Mouse (Mus musculus): ENCODE data around the gene Gm10337. TPM values are rescaled to one million over a fixed set of nuclear protein-coding genes. Genes with fewer than 3 reads are reported as not detected.

Gm10337 gene
- polyA plus RNA-seq, 1 experiment = not detected

DNA sequence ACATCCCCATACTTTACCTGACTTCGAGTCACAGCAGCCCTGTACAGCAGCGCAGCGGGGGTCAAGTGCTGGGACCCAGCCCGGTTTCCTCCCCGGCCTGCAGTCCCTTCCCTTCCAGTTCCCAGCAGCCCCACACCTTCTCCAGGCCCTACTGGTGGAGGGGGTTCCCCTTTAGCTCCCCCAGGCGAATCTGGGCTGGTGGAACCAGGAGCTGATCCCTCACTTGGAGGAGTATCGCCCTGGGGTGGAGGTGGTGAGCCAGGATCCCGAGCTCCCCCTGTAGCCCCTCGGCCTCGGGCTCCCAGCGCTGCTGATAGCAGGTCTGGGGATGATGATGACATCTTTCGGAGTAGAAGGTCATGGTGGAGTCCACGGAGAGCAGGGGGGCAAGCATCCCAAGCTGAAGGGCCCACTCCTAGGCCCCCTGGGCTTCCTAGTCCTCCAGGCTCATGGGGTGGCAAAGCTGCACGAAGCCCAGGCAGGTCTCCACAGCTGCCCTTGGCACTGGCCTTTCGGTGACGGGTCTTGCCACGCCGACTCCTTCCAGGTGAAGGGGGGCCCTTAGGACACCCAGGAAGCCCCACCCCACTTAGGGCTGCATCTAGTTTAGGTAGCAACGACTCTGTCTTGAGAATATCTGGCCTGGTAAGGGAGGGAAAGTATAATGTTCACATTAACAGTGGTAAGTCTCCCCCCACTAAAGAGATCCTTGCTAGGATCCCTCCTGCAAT lies 2.3 kb upstream of the Gm10337 start:
- peaks cover 79% of the 10 kb centered on the region for H3K36me3 ChIP-seq (ENCODE audit: control insufficient read depth, insufficient read depth, low read length)
- no peak overlapping the region for H3K4me3 ChIP-seq (ENCODE audit: control insufficient read depth, insufficient read depth, low read length)
- no peak overlapping the region for H3K27ac ChIP-seq (ENCODE audit: control insufficient read depth, insufficient read depth, low read length)
- TF ChIP-seq POLR2A (IDR thresholded peaks at IDR 0.05; ENCODE audit: control insufficient read depth, extremely low read depth, insufficient read depth, low read length, poor library complexity) (no peak), CTCF (IDR thresholded peaks at IDR 0.05; ENCODE audit: borderline replicate concordance, control insufficient read depth, extremely low read depth, insufficient read depth, low read length, poor library complexity) (no peak)
- no peaks in the 10 kb centered on the region for H3K27me3 ChIP-seq (ENCODE audit: control insufficient read depth, insufficient read depth, low read length)
- WGBS = 97% methylated on average over 19 of the region's 19 CpGs
- 0 out of 2 replicates have a peak, but pooled peaks cover 2% of the 10 kb centered on the region for H3K4me1 ChIP-seq (replicated peaks; ENCODE audit: control insufficient read depth, insufficient read depth, low read length)
- no peak for DNase-seq

DNA sequence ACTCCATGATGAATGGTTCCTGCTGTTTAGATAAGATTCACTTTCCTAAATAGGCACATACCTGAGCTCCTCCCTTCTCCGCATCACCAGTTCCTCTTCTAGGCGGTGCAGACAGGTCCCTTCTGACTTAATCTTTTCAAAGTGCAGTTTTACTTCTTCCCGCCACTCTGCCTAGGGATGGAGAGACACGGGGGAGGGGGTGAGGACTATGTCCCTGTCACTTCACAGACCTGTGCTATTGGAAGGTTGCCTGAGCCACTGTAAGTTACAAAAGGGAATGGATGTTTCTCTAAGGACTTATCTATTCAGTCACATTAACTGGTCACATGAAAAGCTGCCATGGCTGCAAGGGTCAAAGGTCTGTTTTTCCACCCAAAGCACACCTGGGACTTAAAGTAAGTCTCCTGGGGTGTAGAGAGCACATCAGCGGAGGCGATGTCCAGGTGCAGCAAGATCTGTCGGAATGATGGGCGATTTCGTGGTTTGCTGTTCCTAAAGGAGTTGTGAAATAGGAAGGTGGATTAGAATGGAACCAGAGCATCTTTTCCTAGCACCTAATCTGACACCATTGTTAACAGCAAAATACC lies 1.2 kb upstream of the Gm10337 start:
- H3K4me3 ChIP-seq (ENCODE audit: control insufficient read depth, insufficient read depth, low read length) = no peak overlapping the region
- H3K27me3 ChIP-seq (ENCODE audit: control insufficient read depth, insufficient read depth, low read length) = no peaks in the 10 kb centered on the region
- no peak for DNase-seq
- H3K27ac ChIP-seq (ENCODE audit: control insufficient read depth, insufficient read depth, low read length) = no peak overlapping the region
- H3K4me1 ChIP-seq (replicated peaks; ENCODE audit: control insufficient read depth, insufficient read depth, low read length) = 0 out of 2 replicates have a peak, but pooled peaks cover 2% of the 10 kb centered on the region
- 92% methylated on average over 9 of the region's 9 CpGs for WGBS
- TF ChIP-seq CTCF (IDR thresholded peaks at IDR 0.05; ENCODE audit: borderline replicate concordance, control insufficient read depth, extremely low read depth, insufficient read depth, low read length, poor library complexity) (no peak), POLR2A (IDR thresholded peaks at IDR 0.05; ENCODE audit: control insufficient read depth, extremely low read depth, insufficient read depth, low read length, poor library complexity) (no peak)
- peaks cover 68% of the 10 kb centered on the region for H3K36me3 ChIP-seq (ENCODE audit: control insufficient read depth, insufficient read depth, low read length)

DNA sequence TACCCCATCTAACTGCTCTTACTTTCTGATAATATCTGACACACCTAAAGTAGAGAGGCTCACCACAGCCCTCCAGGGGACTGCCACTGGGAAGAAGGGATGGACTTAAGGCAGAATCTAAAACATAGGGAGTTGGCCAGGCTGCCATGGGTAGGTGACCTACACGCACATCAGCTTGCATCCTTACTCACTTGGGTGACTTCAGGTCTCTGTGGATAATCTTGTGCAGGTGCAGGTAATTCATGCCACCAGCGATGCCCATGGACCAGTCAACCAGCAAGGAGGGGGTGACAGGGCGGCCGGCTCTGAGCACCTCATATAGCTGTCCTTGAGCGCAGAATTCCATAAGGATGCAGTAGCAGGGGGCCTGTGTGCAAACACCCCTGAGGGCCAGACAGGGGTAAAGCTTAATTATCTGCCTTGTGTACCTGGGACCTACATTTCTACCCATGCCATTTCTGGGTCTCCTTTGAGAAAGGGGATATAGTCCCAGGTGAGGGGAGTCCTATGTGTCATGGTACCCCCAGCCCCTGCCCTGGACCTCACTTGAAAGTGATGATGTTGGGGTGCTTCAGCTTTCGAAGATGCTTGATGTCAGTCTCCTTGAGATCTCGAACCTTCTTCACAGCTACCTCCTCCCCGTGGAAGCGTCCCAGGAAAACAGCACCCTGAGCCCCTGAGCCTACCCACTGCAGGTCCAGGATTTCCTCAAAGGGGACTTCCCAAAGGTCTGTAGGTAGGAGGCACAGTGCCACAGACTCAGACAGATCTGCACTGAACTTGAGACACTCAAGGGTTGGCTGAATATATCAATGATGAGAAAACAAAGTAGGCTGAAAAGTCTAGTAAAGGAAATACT lies 631 bp downstream of the Gm10337 start:
- Histone ChIP-seq H3K36me3 (ENCODE audit: control insufficient read depth, insufficient read depth, low read length) (peaks cover 50% of the 10 kb centered on the region), H3K4me1 (replicated peaks; ENCODE audit: control insufficient read depth, insufficient read depth, low read length) (0 out of 2 replicates have a peak, but pooled peaks cover 2% of the 10 kb centered on the region), H3K4me3 (ENCODE audit: control insufficient read depth, insufficient read depth, low read length) (no peak overlapping the region), H3K27me3 (ENCODE audit: control insufficient read depth, insufficient read depth, low read length) (no peaks in the 10 kb centered on the region), H3K27ac (ENCODE audit: control insufficient read depth, insufficient read depth, low read length) (no peak overlapping the region)
- no peak for DNase-seq
- 96% methylated on average over 9 of the region's 9 CpGs for WGBS
- TF ChIP-seq CTCF (IDR thresholded peaks at IDR 0.05; ENCODE audit: borderline replicate concordance, control insufficient read depth, extremely low read depth, insufficient read depth, low read length, poor library complexity) = no peak
- no peak for TF ChIP-seq POLR2A (IDR thresholded peaks at IDR 0.05; ENCODE audit: control insufficient read depth, extremely low read depth, insufficient read depth, low read length, poor library complexity)

DNA sequence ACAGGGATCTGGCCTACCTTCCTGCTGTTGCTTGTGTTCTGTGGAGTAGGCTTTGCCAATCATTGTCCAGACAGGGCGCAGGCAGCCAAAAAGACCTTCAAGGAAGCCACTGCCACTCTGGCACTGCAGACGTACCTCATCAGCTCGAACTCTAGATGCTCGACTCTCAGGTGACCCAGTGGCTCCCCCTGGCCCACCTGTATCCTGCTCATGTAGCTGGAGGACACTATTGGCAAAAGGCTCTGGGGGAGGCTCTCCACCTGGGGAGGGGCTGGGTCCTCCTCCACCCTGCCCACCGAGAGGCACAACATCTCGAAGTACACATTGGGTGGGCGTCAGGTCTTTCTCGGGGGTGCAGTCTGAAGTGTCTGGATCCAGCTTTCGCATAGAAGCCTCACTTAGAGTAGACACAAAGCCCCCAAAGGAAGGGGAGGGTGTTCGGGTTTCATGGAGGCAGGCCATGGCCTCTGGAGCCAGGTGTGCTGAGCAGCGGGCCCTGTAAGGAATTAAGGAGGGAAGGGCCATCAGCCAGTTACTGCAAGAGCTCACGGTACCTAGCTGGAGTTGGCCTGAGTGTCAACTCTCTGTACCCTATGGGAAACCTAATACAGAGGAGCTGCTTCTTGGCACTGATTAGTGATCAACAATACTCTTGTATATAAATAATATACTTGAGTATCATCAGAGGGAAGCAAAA lies 1.7 kb downstream of the Gm10337 start:
- peaks cover 39% of the 10 kb centered on the region for H3K36me3 ChIP-seq (ENCODE audit: control insufficient read depth, insufficient read depth, low read length)
- H3K27me3 ChIP-seq (ENCODE audit: control insufficient read depth, insufficient read depth, low read length) = no peaks in the 10 kb centered on the region
- TF ChIP-seq POLR2A (IDR thresholded peaks at IDR 0.05; ENCODE audit: control insufficient read depth, extremely low read depth, insufficient read depth, low read length, poor library complexity) (no peak), CTCF (IDR thresholded peaks at IDR 0.05; ENCODE audit: borderline replicate concordance, control insufficient read depth, extremely low read depth, insufficient read depth, low read length, poor library complexity) (no peak)
- 92% methylated on average over 12 of the region's 12 CpGs for WGBS
- H3K4me1 ChIP-seq (replicated peaks; ENCODE audit: control insufficient read depth, insufficient read depth, low read length) = peaks cover 5% of the 10 kb centered on the region
- no peak overlapping the region for H3K27ac ChIP-seq (ENCODE audit: control insufficient read depth, insufficient read depth, low read length)
- no peak for DNase-seq
- H3K4me3 ChIP-seq (ENCODE audit: control insufficient read depth, insufficient read depth, low read length) = no peak overlapping the region

DNA sequence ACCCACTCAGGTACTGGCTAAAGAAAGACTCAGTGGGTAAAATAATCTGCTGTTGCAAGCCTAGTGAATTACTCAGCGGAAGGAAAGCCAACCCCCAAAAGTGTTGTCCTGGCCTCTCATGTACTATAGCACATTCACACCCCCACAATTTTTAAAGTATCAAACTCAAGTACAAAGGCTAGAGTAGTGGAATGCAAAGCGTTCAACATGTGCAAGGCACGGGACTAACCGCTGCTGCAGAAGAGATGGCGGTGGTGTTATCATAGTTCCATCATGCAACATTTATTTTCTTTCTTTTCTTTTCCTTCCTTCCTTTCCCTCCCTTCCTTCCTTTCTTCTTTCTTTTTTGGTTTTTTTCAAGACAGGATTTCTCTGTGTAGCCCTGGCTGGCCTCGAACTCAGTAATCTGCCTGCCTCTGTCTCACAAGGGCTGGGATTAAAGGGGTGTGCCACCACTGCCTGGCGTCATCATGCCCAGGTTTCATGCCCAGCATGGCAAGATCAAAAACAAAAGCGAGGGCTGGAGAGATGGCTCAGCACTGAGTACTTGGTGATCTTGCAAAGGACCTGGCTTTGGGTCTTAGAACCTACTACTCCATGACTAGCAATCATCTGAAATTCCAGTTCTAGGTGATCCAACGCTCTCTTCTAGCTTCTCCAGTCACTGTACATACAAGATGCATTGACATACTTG lies 2.4 kb downstream of the Gm10337 start:
- Histone ChIP-seq H3K36me3 (ENCODE audit: control insufficient read depth, insufficient read depth, low read length) (peaks cover 32% of the 10 kb centered on the region), H3K27ac (ENCODE audit: control insufficient read depth, insufficient read depth, low read length) (no peak overlapping the region), H3K4me1 (replicated peaks; ENCODE audit: control insufficient read depth, insufficient read depth, low read length) (peaks cover 12% of the 10 kb centered on the region), H3K4me3 (ENCODE audit: control insufficient read depth, insufficient read depth, low read length) (no peak overlapping the region), H3K27me3 (ENCODE audit: control insufficient read depth, insufficient read depth, low read length) (no peaks in the 10 kb centered on the region)
- WGBS = 83% methylated on average over 9 of the region's 9 CpGs
- no peak for DNase-seq
- TF ChIP-seq CTCF (IDR thresholded peaks at IDR 0.05; ENCODE audit: borderline replicate concordance, control insufficient read depth, extremely low read depth, insufficient read depth, low read length, poor library complexity) = no peak
- no peak for TF ChIP-seq POLR2A (IDR thresholded peaks at IDR 0.05; ENCODE audit: control insufficient read depth, extremely low read depth, insufficient read depth, low read length, poor library complexity)
